Mouse (Mus musculus) heart, embryonic 16.5 days (tissue): ENCODE results near the gene Cd3eap. TPM values are rescaled to one million over a fixed set of nuclear protein-coding genes. Genes with fewer than 3 reads are reported as not detected.
A peak's percentile ranks its signal among the peaks of the same experiment; 100 is the strongest.

ENCODE experiments used
- ATAC-seq: fragments of 200-750 bp; cut with Nextera tagmentation; replicated peaks from 2 replicates; pipeline ENCODE4 v1.8.0; 2017; ENCODE audit warnings: moderate number of reproducible peaks; ENCODE audit not compliant: insufficient read depth, low FRiP score; ENCODE audit errors: extremely low read depth
- H3K27ac ChIP-seq: fragments of 300-500 bp; sonication (generic); 2 replicates; pipeline ENCODE4 v1.5.1; 2014; ENCODE audit warnings: mild to moderate bottlenecking, low read length, control low read depth, moderate library complexity
- H3K27me3 ChIP-seq: fragments of 300-500 bp; sonication (generic); 2 replicates; pipeline ENCODE4 v1.6.1; 2014; ENCODE audit warnings: low read length, mixed read lengths; ENCODE audit not compliant: control insufficient read depth, insufficient read depth
- H3K36me3 ChIP-seq: fragments of 300-500 bp; sonication (generic); 2 replicates; pipeline ENCODE4 v1.6.1; 2014; ENCODE audit not compliant: control insufficient read depth, insufficient read depth
- H3K4me1 ChIP-seq: fragments of 300-500 bp; sonication (generic); 2 replicates; pipeline ENCODE4 v1.6.1; 2014; ENCODE audit warnings: low read length, mixed read lengths; ENCODE audit not compliant: control insufficient read depth, insufficient read depth
- H3K4me2 ChIP-seq: fragments of 300-500 bp; sonication (generic); 2 replicates; pipeline ENCODE4 v1.6.1; 2014; ENCODE audit warnings: low read depth, mild to moderate bottlenecking, control low read depth, low read length
- H3K4me3 ChIP-seq: fragments of 300-500 bp; sonication (generic); 2 replicates; pipeline ENCODE4 v1.5.1; 2014; ENCODE audit warnings: mild to moderate bottlenecking, control low read depth, low read length
- H3K9ac ChIP-seq: fragments of 300-500 bp; sonication (generic); 2 replicates; pipeline ENCODE4 v1.6.1; 2014; ENCODE audit warnings: low read length, control low read depth
- H3K9me3 ChIP-seq: fragments of 300-500 bp; sonication (generic); replicated peaks from 2 replicates; pipeline ENCODE4 v1.6.1; 2016; ENCODE audit warnings: low read length; ENCODE audit not compliant: control insufficient read depth
- WGBS: fragments of 180-500 bp; shearing (Covaris S2); extraction: QIAGEN DNeasy Blood & Tissue Kit; methylation state at CpG from one replicate; pipeline ENCODE4 v1.1.7; 2014; 5-methylcytosine and 5-hydroxymethylcytosine counted together
- polyA plus RNA-seq: library from polyadenylated mRNA; unstranded; fragments of >200 nt; fragmentation: Nextera tagmentation; extraction: Ambion mirVana; gene quantifications from 2 replicates; pipeline ENCODE4 v1.2.1, GENCODE M21; 2015

The Cd3eap gene
- polyA plus RNA-seq, 1 experiment from 2014 or later = 16.7 TPM

GRCm38 (mm10) chr7:19328425-19328824 is 30.9 kb downstream of the Cd3eap start:
- no peak for ATAC-seq
- Histone ChIP-seq H3K4me1 (peaks cover 20% of the 10 kb centered on the region), H3K9me3 (no peaks in the 10 kb centered on the region), H3K27ac (no peak overlapping the region), H3K4me3 (no peak overlapping the region), H3K27me3 (no peaks in the 10 kb centered on the region), H3K36me3 (no peaks in the 10 kb centered on the region), H3K9ac (no peak overlapping the region), H3K4me2 (no peak overlapping the region)

- peak overlapping the region; percentile 65 for H3K4me2 ChIP-seq
- peak overlapping the region; percentile 95 for H3K27ac ChIP-seq
- no peak for ATAC-seq
- H3K27me3 ChIP-seq = no peaks in the 10 kb centered on the region
- peaks cover 20% of the 10 kb centered on the region for H3K4me1 ChIP-seq
- WGBS = 72% methylated on average over 5 of the region's 5 CpGs
- H3K9me3 ChIP-seq = no peaks in the 10 kb centered on the region
- H3K9ac ChIP-seq = peak overlapping the region; percentile 63
- H3K4me3 ChIP-seq = no peak overlapping the region
- H3K36me3 ChIP-seq = no peaks in the 10 kb centered on the region
Observed at GRCm38 (mm10) chr7:19327782-19328181, 31.5 kb downstream of the Cd3eap start.

- Histone ChIP-seq H3K4me3 (peak overlapping the region; percentile 45), H3K9me3 (no peaks in the 10 kb centered on the region), H3K9ac (peak overlapping the region; percentile 63), H3K36me3 (no peaks in the 10 kb centered on the region), H3K27me3 (no peaks in the 10 kb centered on the region), H3K4me1 (peaks cover 20% of the 10 kb centered on the region), H3K27ac (peak overlapping the region; percentile 95), H3K4me2 (peak overlapping the region; percentile 65)
- ATAC-seq = peak; percentile 86
- WGBS = 1% methylated on average over 22 of the region's 22 CpGs
Observed at GRCm38 (mm10) chr7:19327128-19327527, 32.2 kb downstream of the Cd3eap start.

- H3K4me3 ChIP-seq = peak overlapping the region; percentile 45
- H3K9me3 ChIP-seq = no peaks in the 10 kb centered on the region
- peak; percentile 78 for ATAC-seq
- peak overlapping the region; percentile 65 for H3K4me2 ChIP-seq
- no peaks in the 10 kb centered on the region for H3K27me3 ChIP-seq
- H3K4me1 ChIP-seq = peaks cover 20% of the 10 kb centered on the region
- under 1% methylated on average over 19 of the region's 20 CpGs for WGBS
- peak overlapping the region; percentile 95 for H3K27ac ChIP-seq
- no peaks in the 10 kb centered on the region for H3K36me3 ChIP-seq
- peak overlapping the region; percentile 63 for H3K9ac ChIP-seq
Observed at GRCm38 (mm10) chr7:19326359-19326758, 32.9 kb downstream of the Cd3eap start.

- WGBS = 65% methylated on average over 21 of the region's 21 CpGs
- peak overlapping the region; percentile 65; the same call in 1 of the 2 replicates for H3K4me2 ChIP-seq
- no peak overlapping the region for H3K4me3 ChIP-seq
- no peaks in the 10 kb centered on the region for H3K36me3 ChIP-seq
- no peaks in the 10 kb centered on the region for H3K27me3 ChIP-seq
- no peak for ATAC-seq
- no peaks in the 10 kb centered on the region for H3K9me3 ChIP-seq
- peaks cover 20% of the 10 kb centered on the region for H3K4me1 ChIP-seq
- peak overlapping the region; percentile 37; the same call in 1 of the 2 replicates for H3K9ac ChIP-seq
- H3K27ac ChIP-seq = peak overlapping the region; percentile 95
Observed at GRCm38 (mm10) chr7:19325262-19326199, 33.8 kb downstream of the Cd3eap start.

GRCm38 (mm10) chr7:19324221-19324620 is 35.1 kb downstream of the Cd3eap start:
- Histone ChIP-seq H3K27me3 (no peaks in the 10 kb centered on the region), H3K4me2 (no peak overlapping the region), H3K9me3 (no peaks in the 10 kb centered on the region), H3K27ac (no peak overlapping the region), H3K4me1 (peaks cover 27% of the 10 kb centered on the region), H3K9ac (no peak overlapping the region), H3K36me3 (no peaks in the 10 kb centered on the region), H3K4me3 (no peak overlapping the region)
- ATAC-seq = no peak
- 86% methylated on average over 11 of the region's 11 CpGs for WGBS

- 37% methylated on average over 9 of the region's 9 CpGs for WGBS
- no peak overlapping the region for H3K4me2 ChIP-seq
- H3K36me3 ChIP-seq = no peaks in the 10 kb centered on the region
- no peak overlapping the region for H3K9ac ChIP-seq
- H3K27ac ChIP-seq = no peak overlapping the region
- H3K27me3 ChIP-seq = no peaks in the 10 kb centered on the region
- peaks cover 22% of the 10 kb centered on the region for H3K4me1 ChIP-seq
- H3K4me3 ChIP-seq = no peak overlapping the region
- no peaks in the 10 kb centered on the region for H3K9me3 ChIP-seq
- no peak for ATAC-seq
Observed at GRCm38 (mm10) chr7:19322489-19322888, 36.8 kb downstream of the Cd3eap start.

- no peaks in the 10 kb centered on the region for H3K27me3 ChIP-seq
- no peak for ATAC-seq
- H3K36me3 ChIP-seq = no peaks in the 10 kb centered on the region
- H3K9me3 ChIP-seq = no peaks in the 10 kb centered on the region
- no peak overlapping the region for H3K27ac ChIP-seq
- no peak overlapping the region for H3K4me2 ChIP-seq
- H3K4me1 ChIP-seq = peaks cover 19% of the 10 kb centered on the region
- no peak overlapping the region for H3K9ac ChIP-seq
- 55% methylated on average over 5 of the region's 5 CpGs for WGBS
- no peak overlapping the region for H3K4me3 ChIP-seq
Observed at GRCm38 (mm10) chr7:19321464-19321863, 37.8 kb downstream of the Cd3eap start.

- Histone ChIP-seq H3K4me3 (peak overlapping the region; percentile 48), H3K27ac (no peak overlapping the region)
- no peak for ATAC-seq
Observed at GRCm38 (mm10) chr7:19320637-19321036, 38.6 kb downstream of the Cd3eap start.

More at GRCm38 (mm10) chr7:19320637-19321036, 38.6 kb downstream of the Cd3eap start:
- H3K4me2 ChIP-seq = peak overlapping the region; percentile 67
- no peaks in the 10 kb centered on the region for H3K27me3 ChIP-seq
- no peaks in the 10 kb centered on the region for H3K36me3 ChIP-seq
- WGBS = 43% methylated on average over 7 of the region's 7 CpGs
- H3K9me3 ChIP-seq = no peaks in the 10 kb centered on the region
- peak overlapping the region; percentile 66 for H3K9ac ChIP-seq
- H3K4me1 ChIP-seq = peaks cover 15% of the 10 kb centered on the region
